Mouse (Mus musculus) adrenal gland, postnatal 25 days (tissue): ENCODE results near the gene Insyn1. TPM values are rescaled to one million over a fixed set of nuclear protein-coding genes. Genes with fewer than 3 reads are reported as not detected.

Experiments used
- DNase-seq: peaks from one replicate; pipeline ENCODE4 v3.0.0; 2021; ENCODE audit warnings: mixed read lengths
- total RNA-seq: library from RNA; stranded (reverse); gene quantifications from 2 replicates; pipeline ENCODE4 v1.2.3, GENCODE M21; 2021

Gene Insyn1
- total RNA-seq, 1 experiment from 2014 or later = 8.0 TPM

- DNase-seq = no peak
Observed at GRCm38 (mm10) chr9:58487076-58487475, 1.3 kb upstream of the Insyn1 start.

- DNase-seq = peak; percentile 8
Observed at GRCm38 (mm10) chr9:58489133-58489864, 896 bp downstream of the Insyn1 start.

GRCm38 (mm10) chr9:58489865-58490165 is 1.4 kb downstream of the Insyn1 start:
- no peak for DNase-seq

- DNase-seq = no peak
Observed at GRCm38 (mm10) chr9:58490391-58490790, 2.0 kb downstream of the Insyn1 start.

GRCm38 (mm10) chr9:58495035-58495434 is 6.6 kb downstream of the Insyn1 start:
- DNase-seq = no peak

GRCm38 (mm10) chr9:58496470-58497182 is 8.2 kb downstream of the Insyn1 start:
- no peak for DNase-seq

- DNase-seq = no peak
Observed at GRCm38 (mm10) chr9:58497942-58498341, 9.5 kb downstream of the Insyn1 start.

GRCm38 (mm10) chr9:58500946-58501345 is 12.5 kb downstream of the Insyn1 start:
- no peak for DNase-seq

GRCm38 (mm10) chr9:58507216-58508005 is 19.0 kb downstream of the Insyn1 start:
- no peak for DNase-seq

GRCm38 (mm10) chr9:58510452-58510851 is 22.0 kb downstream of the Insyn1 start:
- no peak for DNase-seq

- DNase-seq = no peak
Observed at GRCm38 (mm10) chr9:58513749-58514148, 25.3 kb downstream of the Insyn1 start.

- no peak for DNase-seq
Observed at GRCm38 (mm10) chr9:58516480-58516879, 28.1 kb downstream of the Insyn1 start.

- DNase-seq = no peak
Observed at GRCm38 (mm10) chr9:58517866-58518750, 29.7 kb downstream of the Insyn1 start.

GRCm38 (mm10) chr9:58519953-58520352 is 31.6 kb downstream of the Insyn1 start:
- no peak for DNase-seq

GRCm38 (mm10) chr9:58520816-58521581 is 32.6 kb downstream of the Insyn1 start:
- DNase-seq = no peak

- no peak for DNase-seq
Observed at GRCm38 (mm10) chr9:58521883-58522423, 33.5 kb downstream of the Insyn1 start.

GRCm38 (mm10) chr9:58525108-58525507 is 36.7 kb downstream of the Insyn1 start:
- DNase-seq = no peak

GRCm38 (mm10) chr9:58527841-58528240 is 39.4 kb downstream of the Insyn1 start:
- DNase-seq = no peak

- no peak for DNase-seq
Observed at GRCm38 (mm10) chr9:58530407-58530806, 42.0 kb downstream of the Insyn1 start.

GRCm38 (mm10) chr9:58532236-58532635 is 43.8 kb downstream of the Insyn1 start:
- no peak for DNase-seq

GRCm38 (mm10) chr9:58533322-58533721 is 44.9 kb downstream of the Insyn1 start:
- DNase-seq = no peak
